Mouse (Mus musculus) limb, embryonic 14.5 days (tissue): ENCODE results near the gene Ero1lb. TPM values are rescaled to one million over a fixed set of nuclear protein-coding genes. Genes with fewer than 3 reads are reported as not detected.
"Not testable (repeated sequence)": the region's sequence is repeated elsewhere in the genome, so short reads cannot be mapped to it uniquely, and the experiment has no call there.

Source experiments
- ATAC-seq: fragments of 200-750 bp; cut with Nextera tagmentation; 2 replicates; pipeline ENCODE4 v1.8.0; 2017; ENCODE audit warnings: low read depth, moderate number of reproducible peaks, moderate TSS enrichment; ENCODE audit not compliant: low FRiP score
- DNase-seq: peaks from one replicate; pipeline ENCODE4 v3.0.0-alpha.2; 2015; ENCODE audit warnings: low spot score
- H3K27ac ChIP-seq: fragments of 300-500 bp; sonication (generic); replicated peaks from 2 replicates; pipeline ENCODE4 v1.5.1; 2014; ENCODE audit warnings: low read depth, mild to moderate bottlenecking, low read length, moderate library complexity, mixed read lengths
- H3K27me3 ChIP-seq: fragments of 300-500 bp; sonication (generic); 2 replicates; pipeline ENCODE4 v1.6.1; 2014; ENCODE audit warnings: low read length, mixed read lengths; ENCODE audit not compliant: control insufficient read depth, insufficient read depth
- H3K36me3 ChIP-seq: fragments of 300-500 bp; sonication (generic); 2 replicates; pipeline ENCODE4 v1.6.1; 2014; ENCODE audit warnings: mild to moderate bottlenecking, low read length, moderate library complexity, mixed read lengths; ENCODE audit not compliant: control insufficient read depth, insufficient read depth
- H3K4me1 ChIP-seq: fragments of 300-500 bp; sonication (generic); 2 replicates; pipeline ENCODE4 v1.6.1; 2014; ENCODE audit warnings: antibody characterized with exemption, low read length, mixed read lengths; ENCODE audit not compliant: control insufficient read depth, insufficient read depth
- H3K4me2 ChIP-seq: fragments of 300-500 bp; sonication (generic); replicated peaks from 2 replicates; pipeline ENCODE4 v1.6.1; 2014; ENCODE audit warnings: low read depth, mild to moderate bottlenecking, low read length, moderate library complexity; ENCODE audit not compliant: severe bottlenecking
- H3K4me3 ChIP-seq: fragments of 300-500 bp; sonication (generic); replicated peaks from 2 replicates; pipeline ENCODE4 v1.5.1; 2014; ENCODE audit warnings: low read length
- H3K9ac ChIP-seq: fragments of 300-500 bp; sonication (generic); 2 replicates; pipeline ENCODE4 v1.6.1; 2014; ENCODE audit warnings: mild to moderate bottlenecking, low read depth, low read length, moderate library complexity; ENCODE audit not compliant: severe bottlenecking
- H3K9me3 ChIP-seq: fragments of 300-500 bp; sonication (generic); 2 replicates; pipeline ENCODE4 v1.6.1; 2016; ENCODE audit warnings: low read length; ENCODE audit not compliant: control insufficient read depth
- WGBS: fragments of 180-500 bp; shearing (Covaris S2); extraction: QIAGEN DNeasy Blood & Tissue Kit; methylation state at CpG from one replicate; pipeline ENCODE4 v1.1.7; 2014; 5-methylcytosine and 5-hydroxymethylcytosine counted together
- polyA plus RNA-seq, 2 experiments: library from polyadenylated mRNA; depleted of rRNA in 1 of 2; stranded (reverse) in 1 of 2; unstranded in 1 of 2; fragments of >200 nt; fragmentation: Nextera tagmentation in 1 of 2; extraction: Ambion mirVana in 1 of 2; gene quantifications; 2 replicates each; pipeline versions ENCODE4 v1.2.1 to v1.2.3; 2012 to 2014

Ero1lb gene
- polyA plus RNA-seq, 2 experiments: 3.1 to 6.4 TPM

DNA sequence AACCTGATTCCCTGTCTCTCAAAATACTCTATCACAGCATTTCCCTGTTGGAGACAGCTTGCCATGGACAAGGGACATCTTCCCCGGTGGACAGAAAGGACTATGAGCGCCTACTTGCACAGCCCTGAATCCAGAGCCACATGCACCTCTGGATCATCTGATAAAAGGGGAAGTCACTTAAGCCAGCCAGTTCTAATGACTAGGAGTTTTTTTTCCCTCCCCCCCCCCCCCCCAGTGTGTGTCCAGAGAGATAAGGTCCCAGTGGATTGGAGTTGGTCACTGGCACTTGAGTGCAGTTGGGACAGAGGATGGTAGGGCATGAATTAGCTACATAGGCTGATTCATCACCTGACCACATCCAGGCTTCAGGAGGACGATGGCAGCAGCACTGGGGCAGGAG lies 60.4 kb downstream of the Ero1lb start:
- WGBS: 92% methylated on average over 3 of the region's 3 CpGs
- not testable (repeated sequence) for H3K4me3 ChIP-seq, ATAC-seq, DNase-seq, H3K27ac ChIP-seq, H3K4me2 ChIP-seq, H3K9ac ChIP-seq, H3K27me3 ChIP-seq, H3K9me3 ChIP-seq, H3K4me1 ChIP-seq, H3K36me3 ChIP-seq

- H3K27me3 ChIP-seq, H3K4me1 ChIP-seq, H3K9ac ChIP-seq, H3K27ac ChIP-seq, ATAC-seq, DNase-seq, H3K4me3 ChIP-seq, H3K9me3 ChIP-seq, H3K36me3 ChIP-seq, H3K4me2 ChIP-seq: not testable (repeated sequence)
- 90% methylated on average over 8 of the region's 8 CpGs for WGBS
These were observed 62.1 kb downstream of the Ero1lb start for GRCm38 (mm10) chr13:12627746-12628145.

- H3K4me2 ChIP-seq, H3K9ac ChIP-seq, H3K4me3 ChIP-seq, H3K9me3 ChIP-seq, H3K27me3 ChIP-seq, DNase-seq, H3K36me3 ChIP-seq, ATAC-seq, H3K27ac ChIP-seq, H3K4me1 ChIP-seq: not testable (repeated sequence)
- 86% methylated on average over 5 of the region's 5 CpGs for WGBS
These were observed 62.5 kb downstream of the Ero1lb start for GRCm38 (mm10) chr13:12628181-12628580.

DNA sequence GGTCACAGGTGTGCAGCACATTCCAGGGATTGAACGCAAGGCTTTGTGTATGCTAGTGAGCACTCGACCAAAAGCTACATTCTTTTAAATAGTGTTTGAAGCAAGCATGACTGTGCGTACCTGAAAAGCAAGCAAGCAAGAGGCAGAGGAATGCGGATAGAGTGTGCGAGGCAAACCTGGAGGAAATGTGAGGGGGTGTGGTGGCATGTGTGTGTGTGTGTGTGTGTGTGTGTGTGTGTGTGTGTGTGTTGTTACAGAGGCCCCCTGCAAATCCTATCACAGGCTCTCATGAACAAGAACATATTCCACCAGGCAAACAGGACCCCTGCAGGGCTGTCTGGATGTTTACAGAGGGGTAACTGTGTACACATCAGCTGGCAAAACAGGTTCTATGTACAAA lies 64.6 kb downstream of the Ero1lb start:
- not testable (repeated sequence) for H3K4me3 ChIP-seq, H3K9ac ChIP-seq, H3K27me3 ChIP-seq, H3K4me2 ChIP-seq, H3K4me1 ChIP-seq, H3K36me3 ChIP-seq, H3K9me3 ChIP-seq, ATAC-seq, DNase-seq, H3K27ac ChIP-seq
- 69% methylated on average over 5 of the region's 5 CpGs for WGBS

- WGBS: 63% methylated on average over 1 of the region's 6 CpGs
- not testable (repeated sequence) for H3K4me3 ChIP-seq, H3K4me2 ChIP-seq, H3K9ac ChIP-seq, H3K27me3 ChIP-seq, H3K36me3 ChIP-seq, H3K4me1 ChIP-seq, ATAC-seq, DNase-seq, H3K27ac ChIP-seq, H3K9me3 ChIP-seq
These were observed 69.4 kb downstream of the Ero1lb start for GRCm38 (mm10) chr13:12634941-12635588.

- not testable (repeated sequence) for H3K27me3 ChIP-seq, H3K9ac ChIP-seq, ATAC-seq, DNase-seq, H3K27ac ChIP-seq, H3K4me1 ChIP-seq, H3K36me3 ChIP-seq, H3K4me3 ChIP-seq, H3K9me3 ChIP-seq, H3K4me2 ChIP-seq
- 91% methylated on average over 3 of the region's 4 CpGs for WGBS
These were observed 77.1 kb downstream of the Ero1lb start for GRCm38 (mm10) chr13:12642795-12643194.

DNA sequence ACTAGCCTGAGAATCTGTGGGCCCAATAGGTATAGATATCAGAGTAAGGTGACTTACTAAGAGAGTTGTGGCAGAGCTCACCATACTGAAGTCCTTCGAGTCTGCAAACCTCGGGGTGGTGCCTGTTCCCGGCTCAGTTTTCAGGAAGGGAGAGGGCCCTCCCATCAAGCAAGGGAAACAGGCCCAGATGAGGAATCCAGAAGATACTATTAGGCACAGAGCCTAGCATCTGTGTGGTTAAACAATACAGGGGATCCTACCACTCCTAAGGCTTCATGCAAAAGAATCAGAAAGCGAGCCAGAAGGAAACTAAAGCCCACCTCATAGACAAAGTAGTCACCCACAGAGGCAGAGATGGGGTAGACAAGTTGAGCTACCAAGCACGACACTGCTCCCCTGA lies 81.0 kb downstream of the Ero1lb start:
- not testable (repeated sequence) for H3K4me1 ChIP-seq, H3K27ac ChIP-seq, H3K9me3 ChIP-seq, H3K36me3 ChIP-seq, ATAC-seq, H3K27me3 ChIP-seq, H3K9ac ChIP-seq, H3K4me3 ChIP-seq, DNase-seq, H3K4me2 ChIP-seq
- WGBS: 62% methylated on average over 5 of the region's 5 CpGs

GRCm38 (mm10) chr13:12650020-12650876 lies 84.6 kb downstream of the Ero1lb start:
- not testable (repeated sequence) for H3K9me3 ChIP-seq, H3K27me3 ChIP-seq, H3K36me3 ChIP-seq, H3K4me1 ChIP-seq, H3K27ac ChIP-seq
- H3K9ac ChIP-seq: peak overlapping the region; percentile 50
- H3K4me2 ChIP-seq: peak overlapping the region; percentile 43
- DNase-seq (peak; percentile 3), ATAC-seq (peak; percentile 86)
- peak overlapping the region; percentile 36 for H3K4me3 ChIP-seq
- under 1% methylated on average over 23 of the region's 79 CpGs for WGBS
